Mouse (Mus musculus) hindbrain, postnatal 0 days (tissue): ENCODE measurements around the gene Olfr766-ps1. TPM values are rescaled to one million over a fixed set of nuclear protein-coding genes. Genes with fewer than 3 reads are reported as not detected.
"Not testable (repeated sequence)": the region's sequence is repeated elsewhere in the genome, so short reads cannot be mapped to it uniquely, and the experiment has no call there.

Experiments used
- ATAC-seq: fragments of 200-750 bp; cut with Nextera tagmentation; 2 replicates; pipeline ENCODE4 v1.8.0; 2017; ENCODE audit warnings: mild to moderate bottlenecking, moderate TSS enrichment, moderate library complexity
- DNase-seq: peaks from one replicate; pipeline ENCODE4 v3.0.0-alpha.2; 2015; ENCODE audit warnings: low spot score
- H3K27ac ChIP-seq: fragments of 300-500 bp; sonication (generic); 2 replicates; pipeline ENCODE4 v1.5.1; 2014; ENCODE audit warnings: mild to moderate bottlenecking
- H3K27me3 ChIP-seq: fragments of 300-500 bp; sonication (generic); 2 replicates; pipeline ENCODE4 v1.6.1; 2014; ENCODE audit warnings: low read length, mixed read lengths; ENCODE audit not compliant: insufficient read depth
- H3K36me3 ChIP-seq: fragments of 300-500 bp; sonication (generic); 2 replicates; pipeline ENCODE4 v1.6.1; 2014; ENCODE audit warnings: low read length, mixed read lengths; ENCODE audit not compliant: insufficient read depth
- H3K4me1 ChIP-seq: fragments of 300-500 bp; sonication (generic); 2 replicates; pipeline ENCODE4 v1.6.1; 2014; ENCODE audit warnings: antibody characterized with exemption, low read length, mixed read lengths; ENCODE audit not compliant: insufficient read depth
- H3K4me2 ChIP-seq: fragments of 300-500 bp; sonication (generic); 2 replicates; pipeline ENCODE4 v1.6.1; 2014; ENCODE audit warnings: low read depth, mild to moderate bottlenecking, low read length, moderate library complexity, mixed read lengths
- H3K4me3 ChIP-seq: fragments of 300-500 bp; sonication (generic); 2 replicates; pipeline ENCODE4 v1.5.1; 2014; ENCODE audit warnings: low read length
- H3K9ac ChIP-seq: fragments of 300-500 bp; sonication (generic); replicated peaks from 2 replicates; pipeline ENCODE4 v1.6.1; 2014; ENCODE audit warnings: mild to moderate bottlenecking, low read length, moderate library complexity, mixed read lengths
- H3K9me3 ChIP-seq: fragments of 300-500 bp; sonication (generic); 2 replicates; pipeline ENCODE4 v1.6.1; 2016; ENCODE audit warnings: low read length, mixed read lengths
- CTCF ChIP-seq: IDR thresholded peaks from 2 replicates; pipeline ENCODE4 v1.5.1; 2016; ENCODE audit warnings: antibody characterized with exemption, control low read depth, low read depth
- WGBS: fragments of 180-500 bp; shearing (Covaris S2); extraction: QIAGEN DNeasy Blood & Tissue Kit; methylation state at CpG from one replicate; pipeline ENCODE4 v1.1.7; 2014; 5-methylcytosine and 5-hydroxymethylcytosine counted together
- polyA plus RNA-seq: library from polyadenylated mRNA; unstranded; fragments of >200 nt; fragmentation: Nextera tagmentation; extraction: Ambion mirVana; gene quantifications from 2 replicates; pipeline ENCODE4 v1.2.1, GENCODE M21; 2015
- total RNA-seq: library from RNA; depleted of rRNA; stranded (reverse); fragments of >200 nt; gene quantifications from 2 replicates; pipeline ENCODE4 v1.2.3, GENCODE M21; 2014; rRNA removed

The Olfr766-ps1 gene
- total RNA-seq (not detected in 2 replicates), polyA plus RNA-seq (not detected in 2 replicates)

- H3K36me3 ChIP-seq: no peaks in the 10 kb centered on the region
- WGBS: 83% methylated on average over 2 of the region's 2 CpGs
- no peak for DNase-seq
- no peak for ATAC-seq
- H3K4me3 ChIP-seq: no peak within 1 kb of the TSS
- H3K9ac ChIP-seq: no peak within 1 kb of the TSS
- no peak for TF ChIP-seq CTCF
- no peaks in the 10 kb centered on the region for H3K27me3 ChIP-seq
- no peaks in the 10 kb centered on the region for H3K4me1 ChIP-seq
- H3K27ac ChIP-seq: no peak within 1 kb of the TSS
- no peaks in the 10 kb centered on the region for H3K9me3 ChIP-seq
- H3K4me2 ChIP-seq: no peak within 1 kb of the TSS
Observed at GRCm38 (mm10) chr10:129068877-129069276, at the start of gene Olfr766-ps1. Gene Olfr766-ps1 (minus strand): TSS chr10:129068977.

- H3K4me2 ChIP-seq: no peak within 1 kb of the TSS
- H3K9ac ChIP-seq: no peak within 1 kb of the TSS
- no peaks in the 10 kb centered on the region for H3K9me3 ChIP-seq
- 80% methylated on average over 2 of the region's 2 CpGs for WGBS
- H3K27ac ChIP-seq: no peak within 1 kb of the TSS
- DNase-seq (no peak), ATAC-seq (no peak)
- TF ChIP-seq CTCF: no peak
- H3K4me1 ChIP-seq: no peaks in the 10 kb centered on the region
- H3K4me3 ChIP-seq: no peak within 1 kb of the TSS
- no peaks in the 10 kb centered on the region for H3K36me3 ChIP-seq
- no peaks in the 10 kb centered on the region for H3K27me3 ChIP-seq
Observed at GRCm38 (mm10) chr10:129117761-129118160, 49.0 kb upstream of the Olfr766-ps1 start, which contains the start of gene Olfr769. Gene Olfr769 (minus strand): TSS chr10:129117861.

- WGBS: 93% methylated on average over 3 of the region's 3 CpGs
- H3K36me3 ChIP-seq: no peaks in the 10 kb centered on the region
Observed at GRCm38 (mm10) chr10:129115146-129115545, 46.4 kb upstream of the Olfr766-ps1 start.

GRCm38 (mm10) chr10:129101231-129101630, 32.5 kb upstream of the Olfr766-ps1 start:
- no peak for ATAC-seq

More at GRCm38 (mm10) chr10:129115146-129115545, 46.4 kb upstream of the Olfr766-ps1 start:
- H3K9me3 ChIP-seq: no peaks in the 10 kb centered on the region
- DNase-seq: no peak
- H3K27ac ChIP-seq: no peak overlapping the region
- no peak overlapping the region for H3K9ac ChIP-seq
- no peak overlapping the region for H3K4me2 ChIP-seq
- no peak for TF ChIP-seq CTCF
- no peaks in the 10 kb centered on the region for H3K4me1 ChIP-seq
- H3K4me3 ChIP-seq: no peak overlapping the region
- no peak for ATAC-seq
- H3K27me3 ChIP-seq: no peaks in the 10 kb centered on the region

GRCm38 (mm10) chr10:129099275-129099674, 30.5 kb upstream of the Olfr766-ps1 start, which contains the start of gene Olfr768:
Gene Olfr768 (minus strand): TSS chr10:129099375.
- WGBS: 81% methylated on average over 1 of the region's 1 CpGs
- H3K9ac ChIP-seq: no peak within 1 kb of the TSS
- no peak within 1 kb of the TSS for H3K4me3 ChIP-seq
- no peak for DNase-seq
- no peaks in the 10 kb centered on the region for H3K9me3 ChIP-seq
- no peaks in the 10 kb centered on the region for H3K36me3 ChIP-seq
- no peak within 1 kb of the TSS for H3K4me2 ChIP-seq
- no peak for TF ChIP-seq CTCF
- no peak for ATAC-seq
- H3K4me1 ChIP-seq: no peaks in the 10 kb centered on the region
- H3K27me3 ChIP-seq: no peaks in the 10 kb centered on the region
- H3K27ac ChIP-seq: no peak within 1 kb of the TSS

More at GRCm38 (mm10) chr10:129101231-129101630, 32.5 kb upstream of the Olfr766-ps1 start:
- H3K4me1 ChIP-seq: no peaks in the 10 kb centered on the region
- H3K9me3 ChIP-seq: no peaks in the 10 kb centered on the region
- no peaks in the 10 kb centered on the region for H3K27me3 ChIP-seq
- WGBS: 28% methylated on average over 3 of the region's 3 CpGs
- H3K9ac ChIP-seq: no peak overlapping the region
- no peak overlapping the region for H3K4me2 ChIP-seq
- no peaks in the 10 kb centered on the region for H3K36me3 ChIP-seq
- no peak for DNase-seq
- H3K27ac ChIP-seq: no peak overlapping the region
- H3K4me3 ChIP-seq: no peak overlapping the region
- no peak for TF ChIP-seq CTCF

- H3K27ac ChIP-seq, H3K9me3 ChIP-seq, ATAC-seq, H3K9ac ChIP-seq, H3K4me3 ChIP-seq, H3K4me2 ChIP-seq, DNase-seq, H3K36me3 ChIP-seq, H3K27me3 ChIP-seq, H3K4me1 ChIP-seq: not testable (repeated sequence)
Observed at GRCm38 (mm10) chr10:129082810-129083209, 14.0 kb upstream of the Olfr766-ps1 start, which contains the start of gene Olfr767. Gene Olfr767 (minus strand): TSS chr10:129082910.

GRCm38 (mm10) chr10:129049898-129050297, 18.9 kb downstream of the Olfr766-ps1 start, which contains the start of gene Olfr765:
Gene Olfr765 (minus strand): TSS chr10:129049998.
- not testable (repeated sequence) for DNase-seq, ATAC-seq, H3K36me3 ChIP-seq

More at GRCm38 (mm10) chr10:129049898-129050297, 18.9 kb downstream of the Olfr766-ps1 start, which contains the start of gene Olfr765:
- not testable (repeated sequence) for H3K4me3 ChIP-seq, H3K4me1 ChIP-seq, H3K9me3 ChIP-seq, H3K27me3 ChIP-seq, H3K27ac ChIP-seq, H3K4me2 ChIP-seq, H3K9ac ChIP-seq
